Mouse (Mus musculus) MEL (cell line): Measurements from ENCODE around the gene Armc10. TPM values are rescaled to one million over a fixed set of nuclear protein-coding genes. Genes with fewer than 3 reads are reported as not detected.

Experiments used
- DNase-seq: peaks from one replicate; pipeline ENCODE4 v3.0.0; 2011; ENCODE audit warnings: low read depth, low spot score
- H3K27ac ChIP-seq: 2 replicates; pipeline ENCODE4 v1.5.1; 2012; ENCODE audit warnings: low read depth, mild to moderate bottlenecking, control low read depth, low read length, moderate library complexity; ENCODE audit not compliant: control insufficient read depth
- H3K27me3 ChIP-seq, 2 experiments: fragments of 150-350 bp in 1 of 2; sonication (generic) in 1 of 2; 2 replicates each; pipeline ENCODE4 v1.6.1; 2012; ENCODE audit warnings: low read length in 2 of 2, mild to moderate bottlenecking in 2 of 2, improper control_type of control experiment in 1 of 2, moderate library complexity in 1 of 2; ENCODE audit not compliant: insufficient read depth in 2 of 2, control insufficient read depth in 1 of 2
- H3K36me3 ChIP-seq, 2 experiments: 2 replicates each; pipeline ENCODE4 v1.6.1; 2012 to 2014; ENCODE audit warnings: low read length in 2 of 2, improper control_type of control experiment in 1 of 2, inconsistent platforms in 1 of 2, mild to moderate bottlenecking in 1 of 2; ENCODE audit not compliant: insufficient read depth in 2 of 2, control insufficient read depth in 1 of 2
- H3K4me1 ChIP-seq, 2 experiments: fragments of 150-350 bp in 1 of 2; sonication (generic) in 1 of 2; 2 replicates each; pipeline ENCODE4 v1.6.1; 2012; ENCODE audit warnings: low read length in 2 of 2, improper control_type of control experiment in 1 of 2, mild to moderate bottlenecking in 1 of 2; ENCODE audit not compliant: insufficient read depth in 2 of 2, control insufficient read depth in 1 of 2
- H3K4me3 ChIP-seq, 2 experiments: fragments of 150-350 bp in 1 of 2; sonication (generic) in 1 of 2; 2 replicates each; pipeline ENCODE4 v1.5.1; 2012; ENCODE audit warnings: low read depth in 2 of 2, low read length in 2 of 2, mild to moderate bottlenecking in 2 of 2, moderate library complexity in 2 of 2, control low read depth in 1 of 2, improper control_type of control experiment in 1 of 2; ENCODE audit not compliant: control insufficient read depth in 1 of 2, insufficient read depth in 1 of 2
- H3K79me2 ChIP-seq: 2 replicates; pipeline ENCODE4 v1.6.1; 2012; ENCODE audit warnings: mild to moderate bottlenecking, low read length, moderate library complexity; ENCODE audit not compliant: control insufficient read depth, poor library complexity, insufficient read depth
- H3K9ac ChIP-seq: 2 replicates; pipeline ENCODE4 v1.6.1; 2012; ENCODE audit warnings: low read depth, mild to moderate bottlenecking, control low read depth, low read length, moderate library complexity; ENCODE audit not compliant: control insufficient read depth, poor library complexity, severe bottlenecking
- H3K9me3 ChIP-seq: fragments of 150-350 bp; sonication (generic); replicated peaks from 2 replicates; pipeline ENCODE4 v1.6.1; 2012; ENCODE audit warnings: mild to moderate bottlenecking, low read length, improper control_type of control experiment, moderate library complexity; ENCODE audit not compliant: insufficient read depth
- CHD1 ChIP-seq: IDR thresholded peaks from 2 replicates; pipeline ENCODE4 v1.6.1; 2012; ENCODE audit warnings: low read depth, mild to moderate bottlenecking, inconsistent platforms, low read length, improper control_type of control experiment
- CTCF ChIP-seq, 3 experiments: IDR thresholded peaks in 2 of 3; conservative IDR thresholded peaks in 1 of 3; 2 replicates each; pipeline ENCODE4 v1.5.1; 2011 to 2012; ENCODE audit warnings: low read length in 3 of 3, low read depth in 2 of 3, mild to moderate bottlenecking in 2 of 3, improper control_type of control experiment in 1 of 3, inconsistent platforms in 1 of 3, mixed read lengths in 1 of 3, moderate library complexity in 1 of 3; ENCODE audit not compliant: control insufficient read depth in 1 of 3, insufficient read depth in 1 of 3, poor library complexity in 1 of 3, severe bottlenecking in 1 of 3
- EP300 ChIP-seq, 2 experiments: IDR thresholded peaks; 2 replicates each; pipeline ENCODE4 v1.6.1; 2011; ENCODE audit warnings: improper control_type of control experiment in 2 of 2, low read length in 2 of 2, low read depth in 1 of 2, mild to moderate bottlenecking in 1 of 2
- ETS1 ChIP-seq: IDR thresholded peaks from 2 replicates; pipeline ENCODE4 v1.6.1; 2012; ENCODE audit warnings: low read depth, mild to moderate bottlenecking, inconsistent platforms, low read length, improper control_type of control experiment, moderate library complexity
- GATA1 ChIP-seq: IDR thresholded peaks from 2 replicates; pipeline ENCODE4 v1.6.1; 2011; ENCODE audit warnings: low read depth, low read length, improper control_type of control experiment
- HCFC1 ChIP-seq: IDR thresholded peaks from 2 replicates; pipeline ENCODE4 v1.6.1; 2012; ENCODE audit warnings: low read depth, mild to moderate bottlenecking, inconsistent platforms, low read length, improper control_type of control experiment, moderate library complexity
- JUND ChIP-seq: IDR thresholded peaks from 2 replicates; pipeline ENCODE4 v1.6.1; 2011; ENCODE audit warnings: low read depth, mild to moderate bottlenecking, improper control_type of control experiment, low read length
- MAZ ChIP-seq: IDR thresholded peaks from 2 replicates; pipeline ENCODE4 v1.6.1; 2012; ENCODE audit warnings: low read depth, mild to moderate bottlenecking, inconsistent platforms, low read length, improper control_type of control experiment
- MEF2A ChIP-seq: IDR thresholded peaks from 2 replicates; pipeline ENCODE4 v1.6.1; 2014; ENCODE audit warnings: low read depth, mild to moderate bottlenecking, inconsistent platforms, low read length, improper control_type of control experiment; ENCODE audit not compliant: poor library complexity, insufficient replicate concordance, severe bottlenecking; ENCODE audit errors: extremely low read depth
- MXI1 ChIP-seq: IDR thresholded peaks from 2 replicates; pipeline ENCODE4 v1.6.1; 2011; ENCODE audit warnings: mild to moderate bottlenecking, low read depth, low read length, improper control_type of control experiment
- MYC ChIP-seq: IDR thresholded peaks from 2 replicates; pipeline ENCODE4 v1.6.1; 2011; ENCODE audit warnings: low read depth, mild to moderate bottlenecking, low read length, improper control_type of control experiment, moderate library complexity
- NELFE ChIP-seq: IDR thresholded peaks from 2 replicates; pipeline ENCODE4 v1.6.1; 2011; ENCODE audit warnings: low read depth, low read length, improper control_type of control experiment
- NRF1 ChIP-seq: IDR thresholded peaks from 2 replicates; pipeline ENCODE4 v1.6.1; 2014; ENCODE audit warnings: low read depth, mild to moderate bottlenecking, inconsistent platforms, low read length, improper control_type of control experiment, moderate library complexity; ENCODE audit not compliant: poor library complexity, insufficient read depth, severe bottlenecking
- POLR2A ChIP-seq, 2 experiments: IDR thresholded peaks; 2 replicates each; pipeline ENCODE4 v1.6.1; 2011 to 2012; ENCODE audit warnings: low read length in 2 of 2, mild to moderate bottlenecking in 2 of 2, control low read depth in 1 of 2, improper control_type of control experiment in 1 of 2, low read depth in 1 of 2, moderate library complexity in 1 of 2; ENCODE audit not compliant: control insufficient read depth in 1 of 2, insufficient read depth in 1 of 2, poor library complexity in 1 of 2
- RCOR1 ChIP-seq: IDR thresholded peaks from 2 replicates; pipeline ENCODE4 v1.6.1; 2012; ENCODE audit warnings: low read depth, mild to moderate bottlenecking, inconsistent platforms, low read length, improper control_type of control experiment
- TBP ChIP-seq: IDR thresholded peaks from 2 replicates; pipeline ENCODE4 v1.8.0; 2011; ENCODE audit warnings: low read depth, low read length, improper control_type of control experiment
- UBTF ChIP-seq: IDR thresholded peaks from 2 replicates; pipeline ENCODE4 v1.6.1; 2012; ENCODE audit warnings: low read depth, mild to moderate bottlenecking, inconsistent platforms, low read length, improper control_type of control experiment, moderate library complexity, borderline replicate concordance; ENCODE audit not compliant: insufficient read depth
- ZMIZ1 ChIP-seq: IDR thresholded peaks from 2 replicates; pipeline ENCODE4 v1.6.1; 2012; ENCODE audit warnings: low read depth, mild to moderate bottlenecking, inconsistent platforms, low read length, improper control_type of control experiment, moderate library complexity
- polyA plus RNA-seq, 2 experiments: library from polyadenylated mRNA; stranded (reverse) in 1 of 2; unstranded in 1 of 2; fragments of >175 nt in 1 of 2; fragments of >200 nt in 1 of 2; gene quantifications; 2 replicates each; pipeline versions ENCODE4 v1.2.1 to v1.2.4; 2012; ENCODE audit warnings: low replicate concordance in 2 of 2, low read depth in 1 of 2; ENCODE audit not compliant: insufficient read length in 2 of 2, insufficient read depth in 1 of 2, missing spikeins in 1 of 2
- total RNA-seq: library from RNA; depleted of rRNA; stranded (reverse); fragments of 300-350 nt; gene quantifications from 2 replicates; pipeline ENCODE4 v1.2.3, GENCODE M21; 2012

The Armc10 gene
- total and polyA plus RNA-seq, 3 experiments: 52.2 to 152 (median 60.4) TPM

DNA sequence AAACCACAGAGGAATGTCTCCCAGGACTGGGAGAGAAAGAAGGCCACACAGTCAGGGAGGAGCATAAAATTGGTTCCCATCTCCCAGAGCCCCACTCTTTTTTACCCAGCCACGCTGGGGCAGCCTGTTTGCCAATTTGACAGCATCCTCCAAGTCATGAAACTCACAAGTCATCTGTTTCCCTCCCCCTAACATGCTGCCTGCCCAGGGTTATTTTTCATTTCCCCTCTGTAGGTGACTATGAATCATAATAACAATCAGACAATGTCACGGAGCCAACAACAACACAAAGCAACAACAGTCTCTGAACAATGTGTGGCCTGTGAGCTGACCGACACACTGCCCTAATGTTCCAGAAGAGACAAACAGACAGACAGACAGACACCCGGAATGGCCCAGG, 34.4 kb downstream of the Armc10 start:
- no peak overlapping the region for H3K27ac ChIP-seq
- H3K4me3 ChIP-seq: no peak overlapping the region
- H3K79me2 ChIP-seq: no peaks in the 10 kb centered on the region
- DNase-seq: no peak
- TF ChIP-seq CTCF (IDR thresholded peaks at IDR 0.05 in 2 of 3, conservative IDR thresholded peaks at IDR 0.05 in 1 of 3; ENCODE audit: control insufficient read depth in 1 of 3, insufficient read depth in 1 of 3, low read depth in 2 of 3, low read length in 3 of 3, poor library complexity in 1 of 3, severe bottlenecking in 1 of 3): no peak
- TF ChIP-seq MXI1: no peak
- TF ChIP-seq RCOR1: no peak
- no peak for TF ChIP-seq GATA1
- TF ChIP-seq EP300 (IDR thresholded peaks at IDR 0.05; ENCODE audit: low read depth in 1 of 2, low read length in 2 of 2): no peak
- TF ChIP-seq ZMIZ1: no peak
- no peak for TF ChIP-seq JUND
- TF ChIP-seq ETS1: no peak
- no peak for TF ChIP-seq NRF1
- TF ChIP-seq UBTF: no peak
- no peak for TF ChIP-seq HCFC1
- no peak for TF ChIP-seq TBP
- no peak for TF ChIP-seq CHD1
- no peaks in the 10 kb centered on the region for H3K9me3 ChIP-seq
- no peak overlapping the region for H3K9ac ChIP-seq
- H3K36me3 ChIP-seq: no peaks in the 10 kb centered on the region
- no peaks in the 10 kb centered on the region for H3K27me3 ChIP-seq
- no peaks in the 10 kb centered on the region for H3K4me1 ChIP-seq

DNA sequence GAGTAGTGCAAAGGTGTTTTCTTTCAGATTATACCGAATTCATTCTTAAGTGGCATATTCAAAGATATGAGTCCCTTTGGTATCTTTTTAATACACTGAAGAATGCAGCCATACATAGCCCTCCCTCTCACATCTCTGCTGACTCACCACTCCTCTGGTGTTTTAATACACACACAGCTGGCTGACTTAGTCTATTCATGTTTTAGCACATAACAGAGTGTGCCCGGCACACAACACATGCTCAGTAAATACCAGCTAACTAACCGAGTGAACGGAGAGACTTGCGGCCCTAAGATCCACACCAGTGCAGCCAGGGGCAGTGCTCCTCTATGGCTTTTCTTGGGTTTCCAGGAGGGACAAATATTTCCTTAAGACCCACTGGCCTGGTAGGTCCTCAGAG, 35.3 kb downstream of the Armc10 start:
- DNase-seq: no peak
- TF ChIP-seq MYC (no peak), MEF2A (no peak), POLR2A (IDR thresholded peaks at IDR 0.05; ENCODE audit: control insufficient read depth in 1 of 2, insufficient read depth in 1 of 2, low read depth in 1 of 2, low read length in 2 of 2, poor library complexity in 1 of 2) (no peak), GATA1 (no peak), MAZ (no peak), NELFE (no peak), JUND (no peak)
- H3K36me3 ChIP-seq: no peaks in the 10 kb centered on the region
- H3K4me3 ChIP-seq: no peak overlapping the region
- no peaks in the 10 kb centered on the region for H3K4me1 ChIP-seq
- no peaks in the 10 kb centered on the region for H3K9me3 ChIP-seq
- no peak overlapping the region for H3K27ac ChIP-seq
- H3K79me2 ChIP-seq: no peaks in the 10 kb centered on the region
- no peaks in the 10 kb centered on the region for H3K27me3 ChIP-seq
- H3K9ac ChIP-seq: no peak overlapping the region
